Mouse (Mus musculus) kidney, embryonic 16.5 days (tissue): ENCODE measurements at regions not wholly inside any gene's neighbourhood (a gene's known extent, or its start where the extent isn't known, plus 50 kb on each side); places are given as distances from the start of the nearest gene placed in this dataset.

ENCODE experiments used
- ATAC-seq: fragments of 200-750 bp; cut with Nextera tagmentation; 2 replicates; pipeline ENCODE4 v1.8.0; 2017; ENCODE audit warnings: moderate TSS enrichment; ENCODE audit not compliant: low FRiP score, low TSS enrichment
- H3K27ac ChIP-seq: fragments of 300-500 bp; sonication (generic); 2 replicates; pipeline ENCODE4 v1.5.1; 2014; ENCODE audit warnings: low read length
- H3K27me3 ChIP-seq: fragments of 300-500 bp; sonication (generic); 2 replicates; pipeline ENCODE4 v1.6.1; 2014; ENCODE audit warnings: low read length, control low read depth, mixed read lengths; ENCODE audit not compliant: insufficient read depth
- H3K36me3 ChIP-seq: fragments of 300-500 bp; sonication (generic); 2 replicates; pipeline ENCODE4 v1.6.1; 2014; ENCODE audit warnings: low read length, control low read depth, mixed read lengths; ENCODE audit not compliant: insufficient read depth
- H3K4me1 ChIP-seq: fragments of 300-500 bp; sonication (generic); 2 replicates; pipeline ENCODE4 v1.6.1; 2014; ENCODE audit warnings: low read length, control low read depth, mixed read lengths; ENCODE audit not compliant: insufficient read depth
- H3K4me2 ChIP-seq: fragments of 300-500 bp; sonication (generic); replicated peaks from 2 replicates; pipeline ENCODE4 v1.6.1; 2014; ENCODE audit warnings: low read depth, low read length
- H3K4me3 ChIP-seq: fragments of 300-500 bp; sonication (generic); 2 replicates; pipeline ENCODE4 v1.5.1; 2014; ENCODE audit warnings: mild to moderate bottlenecking, low read length
- H3K9ac ChIP-seq: fragments of 300-500 bp; sonication (generic); replicated peaks from 2 replicates; pipeline ENCODE4 v1.6.1; 2014; ENCODE audit warnings: low read length
- H3K9me3 ChIP-seq: fragments of 300-500 bp; sonication (generic); 2 replicates; pipeline ENCODE4 v1.6.1; 2016; ENCODE audit warnings: low read length, control low read depth
- WGBS: fragments of 180-500 bp; shearing (Covaris S2); extraction: QIAGEN DNeasy Blood & Tissue Kit; methylation state at CpG from one replicate; pipeline ENCODE4 v1.1.7; 2014; 5-methylcytosine and 5-hydroxymethylcytosine counted together

DNA sequence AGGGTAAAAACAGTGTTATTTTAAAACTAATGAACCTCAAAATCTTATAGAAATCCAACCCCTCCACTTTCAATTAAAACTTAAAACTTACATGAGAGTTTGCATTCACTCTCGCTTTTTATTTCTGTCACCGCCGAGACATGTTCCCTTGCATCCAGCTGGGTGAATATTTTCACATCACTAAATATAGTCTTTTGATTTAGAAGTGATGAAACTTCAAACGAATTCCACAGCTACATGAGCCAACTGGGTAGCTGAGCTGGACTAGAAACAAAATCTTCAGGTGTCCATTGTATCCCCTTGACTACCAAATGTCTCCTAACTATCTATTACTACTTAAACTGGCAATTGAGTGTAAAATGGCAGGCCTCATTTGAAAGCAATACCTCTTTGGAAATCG is 657.5 kb upstream of the B3galt2 start:
- Histone ChIP-seq H3K4me1 (no peaks in the 10 kb centered on the region), H3K27me3 (no peaks in the 10 kb centered on the region), H3K4me3 (no peak overlapping the region), H3K9me3 (no peaks in the 10 kb centered on the region), H3K9ac (no peak overlapping the region), H3K36me3 (no peaks in the 10 kb centered on the region), H3K4me2 (no peak overlapping the region), H3K27ac (no peak overlapping the region)
- WGBS = 80% methylated on average over 5 of the region's 5 CpGs
- no peak for ATAC-seq

DNA sequence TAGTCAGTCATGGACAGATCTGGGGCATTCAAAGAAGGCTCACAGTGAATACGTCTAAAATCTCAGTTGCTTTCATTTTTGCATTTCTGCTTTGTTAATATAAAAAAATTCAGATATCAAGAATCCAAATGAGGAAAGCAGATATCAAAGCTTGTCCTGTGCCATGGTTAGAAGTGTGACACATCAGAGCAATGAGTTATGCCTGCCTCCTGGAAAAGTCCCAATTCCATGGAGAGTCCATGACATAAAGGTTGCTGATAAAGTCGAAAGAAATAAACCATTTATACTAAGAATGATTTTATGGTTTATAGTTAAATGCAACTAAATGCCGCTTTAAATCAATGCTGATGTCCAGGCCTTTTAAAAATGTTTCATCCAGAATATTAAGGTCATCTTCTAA is 656.8 kb upstream of the B3galt2 start:
- WGBS = 78% methylated on average over 3 of the region's 3 CpGs
- no peaks in the 10 kb centered on the region for H3K9me3 ChIP-seq
- ATAC-seq = no peak
- no peaks in the 10 kb centered on the region for H3K27me3 ChIP-seq
- no peak overlapping the region for H3K9ac ChIP-seq
- H3K4me3 ChIP-seq = no peak overlapping the region
- no peaks in the 10 kb centered on the region for H3K36me3 ChIP-seq
- H3K27ac ChIP-seq = no peak overlapping the region
- no peak overlapping the region for H3K4me2 ChIP-seq
- no peaks in the 10 kb centered on the region for H3K4me1 ChIP-seq

DNA sequence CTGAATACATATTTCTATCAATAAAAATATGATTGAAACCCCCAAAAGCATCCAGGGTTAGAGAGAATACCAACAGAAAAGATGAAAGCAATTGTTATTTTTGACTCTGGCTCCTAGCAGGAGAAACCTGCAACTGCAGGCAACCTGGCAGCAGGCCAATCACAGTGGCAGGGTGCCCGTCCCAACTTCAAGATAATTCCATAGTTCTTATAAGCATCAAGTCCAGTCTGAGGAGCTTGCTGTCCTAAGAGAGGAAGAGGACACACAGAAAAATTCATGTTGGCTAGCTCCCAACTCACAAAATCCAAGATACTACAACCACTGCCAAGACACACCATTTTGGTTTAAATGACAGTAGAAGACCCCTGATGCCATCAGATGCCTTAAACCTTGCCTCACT is 654.9 kb upstream of the B3galt2 start:
- no peak overlapping the region for H3K4me3 ChIP-seq
- H3K9me3 ChIP-seq = no peaks in the 10 kb centered on the region
- no peak overlapping the region for H3K4me2 ChIP-seq
- no peak overlapping the region for H3K9ac ChIP-seq
- 43% methylated on average over 1 of the region's 1 CpGs for WGBS
- H3K36me3 ChIP-seq = no peaks in the 10 kb centered on the region
- no peaks in the 10 kb centered on the region for H3K27me3 ChIP-seq
- no peak overlapping the region for H3K27ac ChIP-seq
- no peaks in the 10 kb centered on the region for H3K4me1 ChIP-seq
- no peak for ATAC-seq

- Histone ChIP-seq H3K4me1 (no peaks in the 10 kb centered on the region), H3K9me3 (no peaks in the 10 kb centered on the region), H3K4me2 (no peak overlapping the region), H3K4me3 (no peak overlapping the region), H3K36me3 (no peaks in the 10 kb centered on the region), H3K27me3 (no peaks in the 10 kb centered on the region), H3K27ac (no peak overlapping the region), H3K9ac (no peak overlapping the region)
- WGBS = 60% methylated on average over 1 of the region's 1 CpGs
- no peak for ATAC-seq
Measured at GRCm38 (mm10) chr1:143000216-143000615, 640.2 kb upstream of the B3galt2 start.

DNA sequence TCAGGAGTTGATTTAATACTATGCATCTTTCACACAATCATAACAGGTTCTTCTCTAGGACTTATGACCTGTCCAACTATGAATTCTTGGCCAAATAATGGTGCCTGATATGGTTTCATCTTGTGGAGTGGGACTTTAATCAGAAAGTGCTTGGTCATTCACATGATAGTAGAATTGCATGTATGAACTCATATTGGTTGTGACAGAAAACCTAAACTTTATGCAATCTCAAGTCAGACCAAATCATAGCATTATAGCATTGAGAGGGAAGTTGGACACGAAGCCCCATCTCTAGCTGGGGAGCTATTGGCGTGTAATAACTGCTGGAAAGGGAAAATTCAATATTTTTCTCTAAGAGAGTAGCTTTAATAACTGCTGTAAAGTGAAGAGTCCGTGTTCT is 639.4 kb upstream of the B3galt2 start:
- Histone ChIP-seq H3K36me3 (no peaks in the 10 kb centered on the region), H3K4me2 (no peak overlapping the region), H3K9ac (no peak overlapping the region), H3K4me1 (no peaks in the 10 kb centered on the region), H3K27me3 (no peaks in the 10 kb centered on the region), H3K9me3 (no peaks in the 10 kb centered on the region), H3K27ac (no peak overlapping the region), H3K4me3 (no peak overlapping the region)
- no peak for ATAC-seq
- 87% methylated on average over 3 of the region's 3 CpGs for WGBS

DNA sequence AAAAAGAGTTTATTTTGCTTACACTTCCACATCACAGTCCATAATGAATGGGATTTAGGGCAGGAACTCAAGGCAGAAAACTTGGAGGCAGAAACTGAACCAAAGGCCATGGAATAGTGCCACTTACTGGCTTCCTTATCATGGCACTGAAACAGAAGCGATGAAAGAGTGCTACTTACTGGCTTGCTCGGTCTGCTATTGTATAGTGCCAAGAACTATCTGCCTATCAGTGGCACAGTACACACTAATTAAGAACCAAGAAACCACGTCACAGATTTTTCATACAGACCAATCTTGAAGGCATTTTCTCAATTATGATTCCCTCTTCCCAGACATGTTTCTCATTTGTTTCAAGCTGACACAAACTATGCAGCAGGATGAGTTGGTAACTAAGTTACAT is 634.4 kb upstream of the B3galt2 start:
- H3K9me3 ChIP-seq = no peaks in the 10 kb centered on the region
- no peak overlapping the region for H3K4me2 ChIP-seq
- H3K4me3 ChIP-seq = no peak overlapping the region
- no peaks in the 10 kb centered on the region for H3K27me3 ChIP-seq
- 90% methylated on average over 3 of the region's 3 CpGs for WGBS
- H3K9ac ChIP-seq = no peak overlapping the region
- no peak for ATAC-seq
- H3K36me3 ChIP-seq = no peaks in the 10 kb centered on the region
- H3K27ac ChIP-seq = no peak overlapping the region
- H3K4me1 ChIP-seq = no peaks in the 10 kb centered on the region

DNA sequence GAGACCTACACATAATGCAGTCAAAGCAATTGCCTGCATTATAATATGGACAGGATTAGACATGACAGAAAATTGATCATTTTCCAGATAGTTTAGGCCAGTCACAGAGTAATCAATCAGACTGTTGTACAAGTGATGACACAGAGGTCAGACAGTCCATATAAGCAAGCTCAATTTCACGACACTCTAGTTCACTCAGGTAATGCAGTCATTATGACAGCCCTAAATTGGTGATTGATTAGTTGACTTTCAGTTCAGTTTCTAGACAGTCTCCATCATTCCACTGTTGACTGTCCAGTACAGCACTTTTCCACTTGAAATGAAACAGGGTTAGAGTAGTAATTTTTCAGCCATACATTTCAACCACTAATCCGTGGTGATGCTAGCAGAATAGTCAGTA is 620.5 kb upstream of the B3galt2 start:
- ATAC-seq = no peak
- Histone ChIP-seq H3K36me3 (no peaks in the 10 kb centered on the region), H3K9ac (no peak overlapping the region), H3K4me2 (no peak overlapping the region), H3K9me3 (no peaks in the 10 kb centered on the region), H3K27me3 (no peaks in the 10 kb centered on the region), H3K27ac (no peak overlapping the region), H3K4me1 (no peaks in the 10 kb centered on the region), H3K4me3 (no peak overlapping the region)
- WGBS = 88% methylated on average over 2 of the region's 2 CpGs

GRCm38 (mm10) chr1:143053161-143053560 is 587.3 kb upstream of the B3galt2 start:
- 68% methylated on average over 2 of the region's 2 CpGs for WGBS
- Histone ChIP-seq H3K36me3 (no peaks in the 10 kb centered on the region), H3K4me3 (no peak overlapping the region), H3K27ac (no peak overlapping the region), H3K4me2 (no peak overlapping the region), H3K4me1 (no peaks in the 10 kb centered on the region), H3K27me3 (no peaks in the 10 kb centered on the region), H3K9me3 (no peaks in the 10 kb centered on the region), H3K9ac (no peak overlapping the region)
- no peak for ATAC-seq

GRCm38 (mm10) chr1:143053599-143053998 is 586.9 kb upstream of the B3galt2 start:
- no peak overlapping the region for H3K9ac ChIP-seq
- no peak overlapping the region for H3K27ac ChIP-seq
- WGBS = 93% methylated on average over 2 of the region's 2 CpGs
- H3K4me1 ChIP-seq = no peaks in the 10 kb centered on the region
- no peak overlapping the region for H3K4me2 ChIP-seq
- no peaks in the 10 kb centered on the region for H3K36me3 ChIP-seq
- H3K4me3 ChIP-seq = no peak overlapping the region
- no peak for ATAC-seq
- no peaks in the 10 kb centered on the region for H3K27me3 ChIP-seq
- no peaks in the 10 kb centered on the region for H3K9me3 ChIP-seq

- no peaks in the 10 kb centered on the region for H3K27me3 ChIP-seq
- H3K4me2 ChIP-seq = no peak overlapping the region
- no peak overlapping the region for H3K4me3 ChIP-seq
- H3K4me1 ChIP-seq = no peaks in the 10 kb centered on the region
- no peaks in the 10 kb centered on the region for H3K9me3 ChIP-seq
- ATAC-seq = no peak
- no peak overlapping the region for H3K27ac ChIP-seq
- H3K9ac ChIP-seq = no peak overlapping the region
- 72% methylated on average over 3 of the region's 3 CpGs for WGBS
- H3K36me3 ChIP-seq = no peaks in the 10 kb centered on the region
Measured at GRCm38 (mm10) chr1:143054451-143055024, 585.9 kb upstream of the B3galt2 start.
